ENCODE assay signal across 8 mouse cellular contexts in the genomic region with DNA sequence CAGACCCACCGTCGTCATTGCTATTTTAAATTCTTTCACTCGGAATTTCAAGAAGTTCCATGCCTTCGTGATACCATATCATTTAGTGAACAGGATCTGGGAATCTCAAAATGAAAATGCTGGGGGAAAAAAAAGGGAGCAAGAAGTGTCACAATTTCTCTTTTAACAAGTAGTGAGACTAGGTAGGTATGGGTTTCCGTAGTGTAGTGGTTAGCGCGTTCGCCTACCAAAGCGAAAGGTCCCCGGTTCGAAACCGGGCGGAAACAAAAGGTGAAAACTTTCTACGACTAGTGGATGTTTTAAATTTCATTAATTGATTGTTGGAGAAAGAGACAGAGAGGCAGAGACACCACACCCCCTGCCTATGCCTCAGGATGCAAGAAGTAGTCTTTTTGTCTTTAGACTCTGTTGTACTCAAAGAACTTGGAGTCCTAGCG. TPM values are rescaled to one million over a fixed set of nuclear protein-coding genes. Genes with fewer than 3 reads are reported as not detected.
A peak's percentile ranks its signal among the peaks of the same experiment; 100 is the strongest.
DNase-seq lines count a peak whose midpoint lies in the region; ATAC-seq and TF ChIP-seq lines count a peak whose summit lies in the region.

No protein-coding gene starts in this region.

- no peaks in the 10 kb centered on the region for H3K4me1 ChIP-seq in cerebellum, adult 2 months (ENCODE audit: control insufficient read depth, insufficient read depth, low read length)
- H3K4me1 ChIP-seq in forebrain, embryonic 16.5 days (replicated peaks; ENCODE audit: control insufficient read depth, insufficient read depth, low read length) = peaks cover 17% of the 10 kb centered on the region
- H3K4me1 ChIP-seq in liver, embryonic 11.5 days (replicated peaks; ENCODE audit: control insufficient read depth, insufficient read depth, low read length) = peaks cover 13% of the 10 kb centered on the region
- H3K4me1 ChIP-seq in midbrain, postnatal 0 days (ENCODE audit: insufficient read depth, low read length) = peaks cover 6% of the 10 kb centered on the region; the same call in 1 of the 2 replicates
- H3K4me1 ChIP-seq in stomach, embryonic 15.5 days = peaks cover 15% of the 10 kb centered on the region

- TF ChIP-seq CTCF in cerebellum, adult 2 months (IDR thresholded peaks at IDR 0.05; ENCODE audit: borderline replicate concordance, insufficient read depth, low read depth, low read length) = no peak
- TF ChIP-seq CTCF in midbrain, postnatal 0 days (IDR thresholded peaks at IDR 0.05) = no peak

- no peaks in the 10 kb centered on the region for H3K36me3 ChIP-seq in forebrain, embryonic 16.5 days (ENCODE audit: control insufficient read depth, insufficient read depth)
- no peaks in the 10 kb centered on the region for H3K36me3 ChIP-seq in liver, embryonic 11.5 days (ENCODE audit: control insufficient read depth, insufficient read depth, low read length)
- no peaks in the 10 kb centered on the region for H3K36me3 ChIP-seq in midbrain, postnatal 0 days (ENCODE audit: insufficient read depth, low read length)
- no peaks in the 10 kb centered on the region for H3K36me3 ChIP-seq in stomach, embryonic 15.5 days

- H3K27ac ChIP-seq in cerebellum, adult 2 months (ENCODE audit: insufficient read depth, low read length) = no peak overlapping the region
- H3K27ac ChIP-seq in forebrain, embryonic 16.5 days (ENCODE audit: low read length) = no peak overlapping the region
- no peak overlapping the region for H3K27ac ChIP-seq in liver, embryonic 11.5 days (ENCODE audit: low read depth, low read length)
- no peak overlapping the region for H3K27ac ChIP-seq in midbrain, postnatal 0 days (ENCODE audit: low read depth, low read length)
- no peak overlapping the region for H3K27ac ChIP-seq in stomach, embryonic 15.5 days

- peak overlapping the region; percentile 44 for H3K4me3 ChIP-seq in cerebellum, adult 2 months (replicated peaks; ENCODE audit: insufficient read depth, low read depth, low read length)
- peak overlapping the region; percentile 20 for H3K4me3 ChIP-seq in forebrain, embryonic 16.5 days (replicated peaks; ENCODE audit: low read length)
- peak overlapping the region; percentile 49 for H3K4me3 ChIP-seq in liver, embryonic 11.5 days (ENCODE audit: low read depth, low read length)
- peak overlapping the region; percentile 38 for H3K4me3 ChIP-seq in midbrain, postnatal 0 days (ENCODE audit: low read depth, low read length)
- peak overlapping the region; percentile 39 for H3K4me3 ChIP-seq in stomach, embryonic 15.5 days (replicated peaks)

- no peaks in the 10 kb centered on the region for H3K27me3 ChIP-seq in cerebellum, adult 2 months (ENCODE audit: control insufficient read depth, insufficient read depth, low read length)
- peaks cover 15% of the 10 kb centered on the region; the same call in 1 of the 2 replicates for H3K27me3 ChIP-seq in forebrain, embryonic 16.5 days (replicated peaks; ENCODE audit: control insufficient read depth, insufficient read depth, low read length)
- H3K27me3 ChIP-seq in liver, embryonic 11.5 days (replicated peaks; ENCODE audit: control insufficient read depth, insufficient read depth, low read length) = peaks cover 9% of the 10 kb centered on the region
- no peaks in the 10 kb centered on the region for H3K27me3 ChIP-seq in midbrain, postnatal 0 days (ENCODE audit: insufficient read depth, low read length)
- H3K27me3 ChIP-seq in stomach, embryonic 15.5 days (replicated peaks) = peaks cover 10% of the 10 kb centered on the region; the same call in 1 of the 2 replicates

- H3K9ac ChIP-seq in forebrain, embryonic 16.5 days (replicated peaks; ENCODE audit: low read depth, low read length) = no peak overlapping the region
- H3K9ac ChIP-seq in liver, embryonic 11.5 days (ENCODE audit: low read depth, low read length) = peak overlapping the region; percentile 39; the same call in 1 of the 2 replicates
- H3K9ac ChIP-seq in midbrain, postnatal 0 days (replicated peaks; ENCODE audit: low read length, poor library complexity, severe bottlenecking) = 0 out of 2 replicates have a peak overlapping the region, but pooled peaks have one; percentile 33
- H3K9ac ChIP-seq in stomach, embryonic 15.5 days = no peak overlapping the region

- ATAC-seq in forebrain, embryonic 16.5 days = peak; percentile 45
- ATAC-seq in liver, embryonic 11.5 days (replicated peaks; ENCODE audit: low FRiP score) = peak; percentile 76
- no peak for ATAC-seq in midbrain, postnatal 0 days (ENCODE audit: low FRiP score)
- ATAC-seq in stomach, embryonic 15.5 days (ENCODE audit: insufficient read depth, low FRiP score, low read depth) = peak; percentile 33

- peak overlapping the region; percentile 41 for H3K4me2 ChIP-seq in forebrain, embryonic 16.5 days (ENCODE audit: low read length)
- H3K4me2 ChIP-seq in liver, embryonic 11.5 days = peak overlapping the region; percentile 85
- peak overlapping the region; percentile 69 for H3K4me2 ChIP-seq in midbrain, postnatal 0 days (ENCODE audit: low read depth, low read length, poor library complexity, severe bottlenecking)
- peak overlapping the region; percentile 78 for H3K4me2 ChIP-seq in stomach, embryonic 15.5 days

- TF ChIP-seq POLR2A in cerebellum, adult 2 months (IDR thresholded peaks at IDR 0.05; ENCODE audit: borderline replicate concordance, insufficient read depth, low read length) = no peak

- WGBS in cerebellum, adult 2 months = 1% methylated on average over 15 of the region's 15 CpGs
- WGBS in forebrain, embryonic 16.5 days = under 1% methylated on average over 15 of the region's 15 CpGs
- 2% methylated on average over 15 of the region's 15 CpGs for WGBS in liver, embryonic 11.5 days
- WGBS in midbrain, postnatal 0 days = under 1% methylated on average over 15 of the region's 15 CpGs
- under 1% methylated on average over 15 of the region's 15 CpGs for WGBS in stomach, embryonic 15.5 days

- no peaks in the 10 kb centered on the region for H3K9me3 ChIP-seq in forebrain, embryonic 16.5 days (ENCODE audit: control insufficient read depth, low read length)
- H3K9me3 ChIP-seq in liver, embryonic 11.5 days (ENCODE audit: control insufficient read depth, low read length) = peaks cover 5% of the 10 kb centered on the region; the same call in 1 of the 2 replicates
- no peaks in the 10 kb centered on the region for H3K9me3 ChIP-seq in midbrain, postnatal 0 days (ENCODE audit: low read length)
- H3K9me3 ChIP-seq in stomach, embryonic 15.5 days = no peaks in the 10 kb centered on the region

- DNase-seq in kidney, adult 18-20 months = peak; percentile 70
- DNase-seq in kidney, adult 11 months = no peak
- peak; percentile 63 to 73 for DNase-seq in cerebellum, adult 2 months
- peak; percentile 97 for DNase-seq in hindlimb bud, embryonic 11.5 days (ENCODE audit: extremely low spot score, low read depth, low spot score)
- peak; percentile 79 for DNase-seq in liver, embryonic 11.5 days (ENCODE audit: low spot score)
- DNase-seq in midbrain, postnatal 0 days (ENCODE audit: low spot score) = peak; percentile 83

RNA-seq across cellular contexts. Expression of a gene that starts 2.4 kb away (rescaled TPM):
- polyA plus RNA-seq in cerebellum, adult 2 months (2012; rRNA removed) = 4.2 and 4.7 TPM in 2 replicates
- 1.4 and 2.0 TPM in 2 replicates for polyA plus RNA-seq in forebrain, embryonic 16.5 days (2015; fragmentation: Nextera tagmentation; extraction: Ambion mirVana)
- 0.18 and 0.38 TPM in 2 replicates for polyA plus RNA-seq in liver, embryonic 11.5 days (2014; fragmentation: Nextera tagmentation; extraction: Ambion mirVana)
- total RNA-seq in midbrain, postnatal 0 days (2014; rRNA removed) = 7.7 and 8.6 TPM in 2 replicates
- polyA plus RNA-seq in midbrain, postnatal 0 days (2015; fragmentation: Nextera tagmentation; extraction: Ambion mirVana) = 3.4 and 3.7 TPM in 2 replicates
- polyA plus RNA-seq in stomach, embryonic 15.5 days (2015; fragmentation: Nextera tagmentation; extraction: Ambion mirVana) = 2.3 and 2.5 TPM in 2 replicates

RNA-seq across cellular contexts. Expression of a gene that starts 2.9 kb away (rescaled TPM):
- 30.1 and 34.0 TPM in 2 replicates for polyA plus RNA-seq in cerebellum, adult 2 months (2012; rRNA removed)
- 2.8 and 3.9 TPM in 2 replicates for polyA plus RNA-seq in forebrain, embryonic 16.5 days (2015; fragmentation: Nextera tagmentation; extraction: Ambion mirVana)
- 6.2 and 7.6 TPM in 2 replicates for polyA plus RNA-seq in liver, embryonic 11.5 days (2014; fragmentation: Nextera tagmentation; extraction: Ambion mirVana)
- total RNA-seq in midbrain, postnatal 0 days (2014; rRNA removed) = 4.3 and 8.2 TPM in 2 replicates
- polyA plus RNA-seq in midbrain, postnatal 0 days (2015; fragmentation: Nextera tagmentation; extraction: Ambion mirVana) = 2.4 and 3.0 TPM in 2 replicates
- polyA plus RNA-seq in stomach, embryonic 15.5 days (2015; fragmentation: Nextera tagmentation; extraction: Ambion mirVana) = 10.3 and 16.4 TPM in 2 replicates

RNA-seq across cellular contexts. Expression of a gene that starts 6.4 kb away (rescaled TPM):
- polyA plus RNA-seq in cerebellum, adult 2 months (2012; rRNA removed) = 42.3 and 45.0 TPM in 2 replicates
- polyA plus RNA-seq in forebrain, embryonic 16.5 days (2015; fragmentation: Nextera tagmentation; extraction: Ambion mirVana) = 7.2 and 7.6 TPM in 2 replicates
- polyA plus RNA-seq in liver, embryonic 11.5 days (2014; fragmentation: Nextera tagmentation; extraction: Ambion mirVana) = 3.5 and 4.5 TPM in 2 replicates
- total RNA-seq in midbrain, postnatal 0 days (2014; rRNA removed) = 38.9 and 41.5 TPM in 2 replicates
- polyA plus RNA-seq in midbrain, postnatal 0 days (2015; fragmentation: Nextera tagmentation; extraction: Ambion mirVana) = 5.0 and 5.1 TPM in 2 replicates
- polyA plus RNA-seq in stomach, embryonic 15.5 days (2015; fragmentation: Nextera tagmentation; extraction: Ambion mirVana) = 5.0 and 6.7 TPM in 2 replicates

RNA-seq across cellular contexts. Expression of a gene that starts 23.4 kb away (rescaled TPM):
- polyA plus RNA-seq in cerebellum, adult 2 months (2012; rRNA removed) = 426 and 432 TPM in 2 replicates
- polyA plus RNA-seq in forebrain, embryonic 16.5 days (2015; fragmentation: Nextera tagmentation; extraction: Ambion mirVana) = 451 and 473 TPM in 2 replicates
- polyA plus RNA-seq in liver, embryonic 11.5 days (2014; fragmentation: Nextera tagmentation; extraction: Ambion mirVana) = 1,154 and 1,248 TPM in 2 replicates
- 932 and 1,043 TPM in 2 replicates for total RNA-seq in midbrain, postnatal 0 days (2014; rRNA removed)
- 317 and 331 TPM in 2 replicates for polyA plus RNA-seq in midbrain, postnatal 0 days (2015; fragmentation: Nextera tagmentation; extraction: Ambion mirVana)
- polyA plus RNA-seq in stomach, embryonic 15.5 days (2015; fragmentation: Nextera tagmentation; extraction: Ambion mirVana) = 732 and 736 TPM in 2 replicates

RNA-seq across cellular contexts. Expression of a gene that starts 47.9 kb away (rescaled TPM):
- polyA plus RNA-seq in cerebellum, adult 2 months (2012; rRNA removed) = 6.5 and 7.1 TPM in 2 replicates
- polyA plus RNA-seq in forebrain, embryonic 16.5 days (2015; fragmentation: Nextera tagmentation; extraction: Ambion mirVana) = 1.6 TPM in 2 replicates
- polyA plus RNA-seq in liver, embryonic 11.5 days (2014; fragmentation: Nextera tagmentation; extraction: Ambion mirVana) = 15.2 and 17.2 TPM in 2 replicates
- 6.2 and 7.6 TPM in 2 replicates for total RNA-seq in midbrain, postnatal 0 days (2014; rRNA removed)
- 4.9 and 5.8 TPM in 2 replicates for polyA plus RNA-seq in midbrain, postnatal 0 days (2015; fragmentation: Nextera tagmentation; extraction: Ambion mirVana)
- polyA plus RNA-seq in stomach, embryonic 15.5 days (2015; fragmentation: Nextera tagmentation; extraction: Ambion mirVana) = 12.8 and 14.3 TPM in 2 replicates

Comparison
In these comparisons a context has a peak if more than half of its experiments do, and no peak if none do; other contexts are left out.
1. H3K9ac ChIP-seq: peak in liver, embryonic 11.5 days (single experiment) and midbrain, postnatal 0 days (single experiment); none in forebrain, embryonic 16.5 days (single experiment) and stomach, embryonic 15.5 days (single experiment).
2. Peak in every context shown above with its lines, with median percentiles within 50 percentile points of each other: H3K4me3 ChIP-seq and H3K4me2 ChIP-seq.